Mouse (Mus musculus): ENCODE results near the gene Ttc30a2.

The Ttc30a2 gene

GRCm38 (mm10) chr2:75929786-75930444 is 48.1 kb downstream of the Ttc30a2 start:
- DNase-seq (ENCODE audit: low spot score in 2 of 2), result no peak

GRCm38 (mm10) chr2:75929141-75929540 is 48.8 kb downstream of the Ttc30a2 start:
- DNase-seq (ENCODE audit: low spot score in 2 of 2), result no peak

- DNase-seq (ENCODE audit: low spot score in 2 of 2), result no peak
Measured at GRCm38 (mm10) chr2:75928011-75928410, 50.0 kb downstream of the Ttc30a2 start.

- no peak for DNase-seq (ENCODE audit: low spot score in 2 of 2)
Measured at GRCm38 (mm10) chr2:75926061-75926460, 51.9 kb downstream of the Ttc30a2 start.

Measured in right cerebral cortex, adult 2 months (tissue).